Mouse (Mus musculus) hindbrain, embryonic 14.5 days (tissue): ENCODE measurements around the gene Gsta3. TPM values are rescaled to one million over a fixed set of nuclear protein-coding genes. Genes with fewer than 3 reads are reported as not detected.
"Not testable (repeated sequence)": the region's sequence is repeated elsewhere in the genome, so short reads cannot be mapped to it uniquely, and the experiment has no call there.

ENCODE experiments used
- ATAC-seq: fragments of 200-750 bp; cut with Nextera tagmentation; 2 replicates; pipeline ENCODE4 v1.8.0; 2017; ENCODE audit warnings: moderate number of reproducible peaks, mild to moderate bottlenecking, moderate TSS enrichment, moderate library complexity; ENCODE audit not compliant: low FRiP score
- DNase-seq: peaks from one replicate; pipeline ENCODE4 v3.0.0-alpha.2; 2015; ENCODE audit warnings: low spot score
- H3K27ac ChIP-seq: fragments of 300-500 bp; sonication (generic); 2 replicates; pipeline ENCODE4 v1.5.1; 2014; ENCODE audit warnings: mild to moderate bottlenecking, moderate library complexity
- H3K27me3 ChIP-seq: fragments of 300-500 bp; sonication (generic); 2 replicates; pipeline ENCODE4 v1.6.1; 2014; ENCODE audit warnings: mild to moderate bottlenecking, low read length, mixed read lengths; ENCODE audit not compliant: control insufficient read depth, insufficient read depth
- H3K36me3 ChIP-seq: fragments of 300-500 bp; sonication (generic); replicated peaks from 2 replicates; pipeline ENCODE4 v1.6.1; 2014; ENCODE audit not compliant: control insufficient read depth, insufficient read depth
- H3K4me1 ChIP-seq: fragments of 300-500 bp; sonication (generic); replicated peaks from 2 replicates; pipeline ENCODE4 v1.6.1; 2014; ENCODE audit warnings: antibody characterized with exemption, low read length, mixed read lengths; ENCODE audit not compliant: control insufficient read depth, insufficient read depth
- H3K4me2 ChIP-seq: fragments of 300-500 bp; sonication (generic); replicated peaks from 2 replicates; pipeline ENCODE4 v1.6.1; 2014; ENCODE audit warnings: mild to moderate bottlenecking, moderate library complexity
- H3K4me3 ChIP-seq: fragments of 300-500 bp; sonication (generic); replicated peaks from 2 replicates; pipeline ENCODE4 v1.5.1; 2014; ENCODE audit warnings: mild to moderate bottlenecking, low read length
- H3K9ac ChIP-seq: fragments of 300-500 bp; sonication (generic); 2 replicates; pipeline ENCODE4 v1.6.1; 2014
- H3K9me3 ChIP-seq: fragments of 300-500 bp; sonication (generic); 2 replicates; pipeline ENCODE4 v1.6.1; 2016; ENCODE audit warnings: low read length; ENCODE audit not compliant: control insufficient read depth
- WGBS: fragments of 180-500 bp; shearing (Covaris S2); extraction: QIAGEN DNeasy Blood & Tissue Kit; methylation state at CpG from one replicate; pipeline ENCODE4 v1.1.7; 2014; 5-methylcytosine and 5-hydroxymethylcytosine counted together
- polyA plus RNA-seq: library from polyadenylated mRNA; unstranded; fragments of >200 nt; fragmentation: Nextera tagmentation; extraction: Ambion mirVana; gene quantifications from 2 replicates; pipeline ENCODE4 v1.2.1, GENCODE M21; 2014

Gene Gsta3
- polyA plus RNA-seq, 1 experiment from 2014 or later: 0.51 TPM

DNA sequence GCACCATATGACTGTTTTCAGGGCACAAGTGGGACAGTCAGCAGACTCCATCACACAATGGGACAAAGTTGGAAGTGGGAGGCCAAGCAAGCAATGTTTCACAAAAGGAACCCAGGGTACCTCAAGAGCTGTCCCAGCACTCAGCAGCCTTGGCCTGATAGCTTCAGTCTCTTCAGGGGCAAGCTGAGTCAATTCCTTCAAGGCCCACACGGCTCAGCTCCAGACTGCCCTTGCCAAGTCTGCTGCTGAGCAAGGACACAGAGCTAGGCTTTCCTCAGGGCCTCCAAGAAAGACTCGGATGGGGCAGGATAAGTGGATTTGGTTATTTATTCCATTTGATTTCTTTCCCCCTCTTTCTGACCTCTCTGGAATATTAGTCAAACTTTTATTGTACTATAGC, 39.9 kb downstream of the Gsta3 start:
- no peak for DNase-seq
- no peak overlapping the region for H3K27ac ChIP-seq
- ATAC-seq: no peak
- no peaks in the 10 kb centered on the region for H3K4me1 ChIP-seq
- no peak overlapping the region for H3K4me2 ChIP-seq
- no peaks in the 10 kb centered on the region for H3K9me3 ChIP-seq
- 82% methylated on average over 2 of the region's 2 CpGs for WGBS
- H3K9ac ChIP-seq: no peak overlapping the region
- no peak overlapping the region for H3K4me3 ChIP-seq
- no peaks in the 10 kb centered on the region for H3K36me3 ChIP-seq
- no peaks in the 10 kb centered on the region for H3K27me3 ChIP-seq

DNA sequence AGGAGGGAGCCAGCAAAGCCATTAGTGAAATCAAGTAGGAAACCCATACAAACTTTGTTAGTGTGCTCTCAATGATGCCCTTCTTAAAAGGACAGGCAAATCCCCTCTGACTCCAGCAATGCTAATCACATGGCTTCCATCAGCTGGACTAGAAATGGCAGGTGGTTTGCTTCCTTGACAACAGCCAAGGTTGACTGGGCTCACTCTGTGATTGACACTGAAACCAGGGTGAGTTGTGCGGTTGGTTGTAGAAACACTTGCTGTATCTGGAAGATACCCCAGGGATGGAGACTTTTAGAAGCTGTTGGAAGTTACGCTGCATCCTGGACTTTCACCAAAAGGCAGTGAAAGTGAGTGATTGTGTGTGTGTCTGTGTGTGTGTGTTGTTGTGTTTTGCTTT, 44.3 kb downstream of the Gsta3 start:
- not testable (repeated sequence) for H3K27ac ChIP-seq, H3K27me3 ChIP-seq, DNase-seq, H3K36me3 ChIP-seq, H3K9me3 ChIP-seq, H3K4me2 ChIP-seq, H3K4me3 ChIP-seq, H3K4me1 ChIP-seq, H3K9ac ChIP-seq
- WGBS: 88% methylated on average over 2 of the region's 2 CpGs
- 0 out of 2 replicates have a peak, but pooled peaks have one; percentile 11 for ATAC-seq

DNA sequence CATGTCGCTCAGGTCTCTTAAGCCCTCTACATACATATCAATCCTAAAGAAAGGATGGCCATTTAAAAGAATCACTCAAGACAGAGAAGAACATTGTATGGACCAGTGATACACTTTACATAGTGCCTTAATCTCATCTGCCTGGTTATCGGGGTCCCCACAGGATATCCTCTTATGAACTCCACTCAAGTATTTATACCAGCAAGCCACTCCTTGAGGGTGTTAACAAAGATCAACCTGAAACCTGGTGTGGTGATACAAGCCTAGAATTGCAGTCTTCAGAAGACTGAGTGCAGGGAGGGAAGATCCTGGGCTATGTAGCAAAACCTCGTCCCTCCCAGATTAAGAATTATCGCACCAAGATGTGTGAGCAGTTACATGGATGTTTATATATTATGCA, 51.0 kb downstream of the Gsta3 start:
- Histone ChIP-seq H3K27me3 (no peaks in the 10 kb centered on the region), H3K36me3 (no peaks in the 10 kb centered on the region), H3K4me2 (no peak overlapping the region), H3K9ac (no peak overlapping the region), H3K9me3 (no peaks in the 10 kb centered on the region), H3K27ac (no peak overlapping the region), H3K4me3 (no peak overlapping the region), H3K4me1 (no peaks in the 10 kb centered on the region)
- ATAC-seq (no peak), DNase-seq (no peak)
- WGBS: 93% methylated on average over 4 of the region's 4 CpGs

DNA sequence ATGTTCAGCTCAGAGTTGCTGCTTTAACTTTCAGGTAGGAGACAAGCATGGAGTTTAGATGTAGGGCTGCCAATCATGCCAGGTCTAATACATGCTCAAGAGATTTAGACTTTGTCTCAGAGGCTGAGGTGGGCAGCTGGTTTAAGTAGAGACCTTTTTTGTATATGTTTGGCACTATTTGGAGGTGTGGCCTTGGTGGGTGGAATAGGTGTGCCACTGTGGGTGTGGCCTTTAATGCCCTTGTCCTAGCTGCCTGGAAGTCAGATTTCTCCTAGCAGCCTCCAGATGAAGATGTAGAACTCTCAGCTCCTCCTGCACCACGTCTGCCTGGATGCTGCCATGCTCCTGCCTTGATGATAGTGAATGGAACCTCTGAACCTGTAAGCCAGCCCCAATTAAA, 52.2 kb downstream of the Gsta3 start:
- Histone ChIP-seq H3K36me3 (no peaks in the 10 kb centered on the region), H3K9me3 (no peaks in the 10 kb centered on the region), H3K27me3 (no peaks in the 10 kb centered on the region), H3K27ac (no peak overlapping the region), H3K4me2 (no peak overlapping the region), H3K9ac (no peak overlapping the region), H3K4me3 (no peak overlapping the region), H3K4me1 (no peaks in the 10 kb centered on the region)
- DNase-seq: no peak
- ATAC-seq: no peak
- WGBS: 79% methylated on average over 1 of the region's 1 CpGs

DNA sequence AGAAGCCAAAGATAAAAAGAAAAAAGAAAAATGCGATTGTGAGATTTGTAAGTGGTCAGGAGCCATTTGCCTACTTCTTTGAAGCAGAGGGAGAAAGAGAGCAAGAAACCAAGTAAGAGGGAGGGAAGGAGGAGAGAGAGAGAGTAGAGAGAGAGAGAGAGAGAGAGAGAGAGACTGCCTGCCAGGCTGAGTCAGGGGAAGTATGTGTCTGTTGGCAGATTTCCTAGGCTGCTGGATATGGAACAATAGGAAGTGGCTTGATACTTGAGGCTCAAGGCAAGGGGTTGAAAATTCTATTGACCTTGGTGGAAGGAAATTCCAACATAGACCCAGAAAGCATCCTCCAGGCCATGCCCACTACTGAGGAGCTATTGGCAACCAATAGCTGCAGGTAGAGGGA, 55.8 kb downstream of the Gsta3 start:
- Histone ChIP-seq H3K9ac (no peak overlapping the region), H3K4me1 (no peaks in the 10 kb centered on the region), H3K27me3 (no peaks in the 10 kb centered on the region), H3K36me3 (no peaks in the 10 kb centered on the region), H3K9me3 (no peaks in the 10 kb centered on the region), H3K27ac (no peak overlapping the region), H3K4me3 (no peak overlapping the region), H3K4me2 (no peak overlapping the region)
- ATAC-seq (no peak), DNase-seq (no peak)
- 97% methylated on average over 1 of the region's 1 CpGs for WGBS

DNA sequence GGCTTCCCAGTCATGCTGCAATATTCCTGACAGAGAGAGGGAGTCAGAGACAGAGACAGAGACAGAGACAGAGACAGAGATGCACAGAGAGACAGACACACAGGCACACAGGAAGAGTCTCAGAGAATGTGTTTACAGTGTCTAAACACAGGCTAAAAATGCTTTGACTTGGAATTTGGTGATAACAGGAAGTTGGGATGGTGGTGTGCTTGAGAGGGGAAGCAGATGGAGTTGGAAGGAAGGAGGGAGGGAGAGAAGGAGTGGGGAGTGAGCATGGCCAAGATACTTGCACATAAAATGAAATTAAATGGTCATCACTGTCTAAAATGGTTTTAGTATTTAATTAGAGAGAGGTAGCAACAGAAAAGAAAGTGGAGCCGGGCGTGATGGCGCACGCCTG, 57.7 kb downstream of the Gsta3 start:
- no peaks in the 10 kb centered on the region for H3K36me3 ChIP-seq
- no peaks in the 10 kb centered on the region for H3K27me3 ChIP-seq
- no peak for DNase-seq
- 96% methylated on average over 4 of the region's 4 CpGs for WGBS
- no peak overlapping the region for H3K9ac ChIP-seq
- no peaks in the 10 kb centered on the region for H3K4me1 ChIP-seq
- H3K4me3 ChIP-seq: no peak overlapping the region
- H3K9me3 ChIP-seq: no peaks in the 10 kb centered on the region
- no peak overlapping the region for H3K4me2 ChIP-seq
- ATAC-seq: no peak
- no peak overlapping the region for H3K27ac ChIP-seq

DNA sequence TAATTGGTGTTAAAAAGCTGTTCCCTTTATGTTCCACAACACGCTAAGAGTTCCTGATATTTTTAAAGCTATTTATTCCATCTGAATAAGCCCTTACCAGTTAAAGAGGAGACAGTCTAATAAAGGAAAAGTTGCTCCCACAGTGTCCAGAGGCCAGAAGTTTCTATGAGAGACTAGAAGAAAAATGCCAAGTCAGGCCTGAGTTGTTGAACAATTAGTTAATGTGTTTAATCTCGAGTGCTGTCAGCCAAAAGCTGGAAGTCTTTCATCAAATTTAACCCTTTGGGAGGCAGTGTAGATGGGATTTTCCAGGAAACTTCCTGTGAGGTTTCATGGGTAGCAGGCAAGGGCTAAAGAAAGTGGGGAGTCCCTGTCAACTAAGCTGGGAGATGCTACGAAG, 59.4 kb downstream of the Gsta3 start:
- H3K36me3 ChIP-seq: no peaks in the 10 kb centered on the region
- H3K27me3 ChIP-seq: no peaks in the 10 kb centered on the region
- ATAC-seq: no peak
- no peak overlapping the region for H3K4me3 ChIP-seq
- no peaks in the 10 kb centered on the region for H3K9me3 ChIP-seq
- no peak overlapping the region for H3K9ac ChIP-seq
- no peak for DNase-seq
- H3K4me1 ChIP-seq: no peaks in the 10 kb centered on the region
- H3K4me2 ChIP-seq: no peak overlapping the region
- no peak overlapping the region for H3K27ac ChIP-seq
- WGBS: 59% methylated on average over 3 of the region's 3 CpGs

DNA sequence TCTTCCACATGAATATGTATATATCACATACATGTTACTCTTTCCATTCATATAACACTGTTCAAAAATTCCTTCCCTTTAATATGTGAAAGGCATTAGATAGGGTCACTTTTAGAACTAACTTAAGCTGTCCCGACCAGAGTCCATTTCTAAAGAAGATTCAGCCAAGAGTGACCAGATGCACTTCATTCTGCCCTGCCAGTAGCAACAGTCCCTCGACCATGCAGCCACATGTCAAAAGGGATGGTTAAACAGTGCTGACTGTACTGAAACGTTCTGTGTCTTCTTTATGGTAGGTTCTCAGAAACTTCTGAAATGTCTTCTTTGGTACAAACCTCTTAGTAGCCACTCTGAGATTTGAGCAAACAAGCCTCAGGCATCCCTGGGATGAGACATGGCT, 61.3 kb downstream of the Gsta3 start:
- Histone ChIP-seq H3K27ac (no peak overlapping the region), H3K27me3 (no peaks in the 10 kb centered on the region), H3K36me3 (no peaks in the 10 kb centered on the region), H3K4me2 (no peak overlapping the region), H3K4me3 (no peak overlapping the region), H3K4me1 (no peaks in the 10 kb centered on the region), H3K9ac (no peak overlapping the region), H3K9me3 (no peaks in the 10 kb centered on the region)
- 80% methylated on average over 3 of the region's 3 CpGs for WGBS
- DNase-seq (no peak), ATAC-seq (no peak)

DNA sequence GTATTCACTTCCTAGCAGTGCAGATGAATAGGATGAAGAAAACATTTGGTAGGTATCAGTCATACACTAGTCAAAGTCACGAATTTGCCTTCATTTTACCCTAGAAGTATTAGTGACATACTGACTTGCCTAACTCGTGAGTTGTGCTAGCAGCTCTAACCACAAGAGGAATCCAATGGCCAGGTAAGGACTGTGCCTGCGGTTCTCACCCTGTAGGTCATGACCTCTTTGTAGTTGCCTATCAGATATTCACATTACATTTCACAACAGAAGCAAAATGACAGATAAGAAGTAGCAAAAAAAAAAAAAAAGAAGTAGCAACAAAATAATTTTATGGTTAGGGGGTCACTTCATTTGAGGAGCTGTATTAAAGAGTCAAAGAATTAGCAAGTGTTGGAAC, 63.8 kb downstream of the Gsta3 start:
- Histone ChIP-seq H3K27me3 (no peaks in the 10 kb centered on the region), H3K4me2 (no peak overlapping the region), H3K27ac (no peak overlapping the region), H3K36me3 (no peaks in the 10 kb centered on the region), H3K4me1 (no peaks in the 10 kb centered on the region), H3K9me3 (no peaks in the 10 kb centered on the region), H3K4me3 (no peak overlapping the region), H3K9ac (no peak overlapping the region)
- DNase-seq (no peak), ATAC-seq (no peak)
- WGBS: 83% methylated on average over 3 of the region's 3 CpGs

DNA sequence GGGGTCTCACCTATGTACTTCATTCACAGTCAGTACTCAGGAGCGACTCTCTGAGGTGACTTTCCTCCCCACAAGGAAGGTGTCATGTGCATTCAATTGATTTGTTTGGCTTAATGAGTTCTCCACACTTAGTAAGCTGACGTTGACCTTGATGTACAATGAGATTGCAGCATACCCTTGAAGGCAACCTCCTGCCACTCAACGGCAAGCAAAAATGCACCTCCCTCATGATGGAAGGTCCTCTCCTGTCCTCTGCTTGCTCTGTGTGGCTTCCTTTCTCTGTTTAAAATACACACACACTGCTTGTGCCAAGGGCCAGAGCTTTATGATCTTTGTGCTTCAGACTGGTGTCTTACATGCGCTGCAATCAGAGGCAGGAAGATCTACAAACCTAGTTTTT, 64.3 kb downstream of the Gsta3 start:
- Histone ChIP-seq H3K36me3 (no peaks in the 10 kb centered on the region), H3K4me3 (no peak overlapping the region), H3K9ac (no peak overlapping the region), H3K4me2 (no peak overlapping the region), H3K4me1 (no peaks in the 10 kb centered on the region), H3K9me3 (no peaks in the 10 kb centered on the region), H3K27me3 (no peaks in the 10 kb centered on the region), H3K27ac (no peak overlapping the region)
- DNase-seq: no peak
- no peak for ATAC-seq
- WGBS: 95% methylated on average over 4 of the region's 4 CpGs
